Mouse (Mus musculus): Measurements from ENCODE around the gene Slc31a1.

Gene Slc31a1

GRCm38 (mm10) chr4:62360088-62360804 lies at the start of gene Slc31a1, which contains the start of gene Fkbp15:
Gene Slc31a1 (plus strand): TSS chr4:62360727.
Gene Fkbp15 (minus strand): TSS chr4:62360548.
- peak; percentile 96 for DNase-seq

DNA sequence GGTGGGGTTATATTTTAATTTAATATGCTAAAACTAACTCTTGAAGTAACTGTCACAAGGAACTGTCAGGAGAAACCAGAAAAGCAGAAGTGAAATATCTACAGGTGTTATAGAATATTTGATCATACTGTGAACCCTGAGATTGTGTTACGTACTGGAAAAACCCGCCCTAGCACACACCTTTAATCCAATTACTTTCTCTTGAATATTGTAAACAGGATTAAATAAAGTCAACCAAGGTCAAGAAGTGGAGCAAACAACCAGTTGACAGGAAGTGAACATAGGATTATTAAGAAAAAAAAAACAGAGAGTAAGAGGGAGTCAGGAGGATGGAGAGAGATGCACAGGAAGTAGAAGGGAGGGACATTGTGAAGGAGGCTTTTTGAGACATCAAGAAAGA lies 47.7 kb upstream of the Slc31a1 start:
- no peak for DNase-seq

DNA sequence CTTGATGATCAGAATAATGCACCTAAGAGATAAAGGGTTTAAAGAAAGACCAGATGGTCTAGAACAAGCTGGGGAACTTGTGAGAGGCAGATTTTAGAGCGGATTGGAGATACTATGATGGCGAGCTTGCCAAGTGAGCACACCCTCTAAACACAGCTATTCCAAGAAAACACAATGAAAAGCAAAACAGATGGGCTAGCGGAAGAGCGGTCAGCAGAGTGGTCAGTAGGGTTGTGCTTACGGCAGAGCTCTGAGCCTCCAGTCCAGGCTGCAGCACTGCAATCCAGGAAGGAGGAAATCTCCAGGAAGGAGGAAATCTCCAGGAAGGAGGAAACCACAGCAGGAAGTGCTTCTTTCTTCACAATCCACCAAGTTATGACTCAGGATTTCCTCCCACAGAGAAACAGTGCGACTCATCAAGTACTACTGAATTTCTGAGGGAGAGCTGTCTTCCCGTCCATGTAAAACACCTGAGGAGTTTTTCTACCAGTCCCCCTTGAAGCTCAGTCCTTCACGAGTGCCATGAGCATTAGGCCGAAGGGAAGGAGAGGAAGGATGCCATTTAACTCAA lies 46.8 kb upstream of the Slc31a1 start:
- no peak for DNase-seq

DNA sequence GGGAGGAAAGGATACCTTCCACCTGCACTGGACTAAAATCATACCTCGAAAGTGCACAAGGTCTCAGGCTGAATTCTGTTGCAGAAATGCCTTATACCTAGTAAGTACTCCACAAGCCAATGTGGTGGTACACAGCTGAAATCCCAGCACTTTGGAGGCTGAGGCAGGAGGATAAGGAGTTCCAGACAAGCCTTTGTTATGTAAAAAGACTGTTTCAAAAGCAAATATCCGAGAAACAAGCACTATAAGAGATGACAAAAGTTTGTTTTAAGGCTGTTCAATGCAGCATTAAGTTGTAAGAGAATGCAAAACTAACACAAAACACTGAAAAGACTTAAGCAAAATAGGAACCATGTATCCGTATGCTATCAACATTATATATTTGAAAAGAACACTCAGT lies 46.0 kb upstream of the Slc31a1 start:
- no peak for DNase-seq

DNA sequence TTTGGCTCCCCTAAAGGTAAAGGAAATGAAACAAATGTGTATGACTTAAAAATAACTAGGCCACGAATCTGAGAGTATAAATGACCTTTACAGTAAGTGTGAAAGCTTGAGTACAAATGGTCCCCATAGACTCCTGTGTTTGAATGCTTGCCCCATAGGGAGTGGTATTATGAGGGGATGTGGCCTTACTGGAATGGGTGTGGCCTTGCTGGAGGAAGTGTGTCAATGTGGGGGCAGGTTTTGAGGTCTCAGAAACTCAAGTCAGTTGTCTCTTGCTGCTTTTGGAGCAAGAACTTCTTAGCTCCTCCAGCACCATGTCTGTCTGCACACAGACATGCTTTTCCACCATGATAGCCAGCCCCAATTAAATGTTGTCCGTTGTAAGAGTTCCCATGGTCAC lies 44.1 kb upstream of the Slc31a1 start:
- DNase-seq, result no peak

- no peak for DNase-seq
These were observed 42.2 kb upstream of the Slc31a1 start for GRCm38 (mm10) chr4:62318294-62318693.

DNA sequence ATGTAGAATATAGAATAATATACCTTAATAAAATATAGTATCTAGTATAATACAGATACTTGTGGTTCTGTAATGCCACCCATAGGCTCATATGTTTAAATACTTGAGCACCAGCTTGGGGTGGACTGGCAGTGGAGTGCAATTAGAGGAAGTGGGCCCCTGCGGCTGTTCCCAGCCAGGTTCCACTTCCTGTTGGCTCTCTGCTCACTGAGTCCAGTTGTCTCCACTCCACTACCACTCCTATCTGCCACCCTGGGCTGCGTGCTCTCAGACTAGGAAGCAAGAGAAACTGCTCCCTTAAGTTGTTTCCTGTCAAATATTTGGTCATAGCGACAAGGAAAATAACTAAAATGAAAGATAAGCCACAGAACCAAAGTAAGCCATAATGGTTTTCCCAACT lies 37.8 kb upstream of the Slc31a1 start:
- no peak for DNase-seq

- no peak for DNase-seq
These were observed 34.4 kb upstream of the Slc31a1 start for GRCm38 (mm10) chr4:62326111-62326510.

DNA sequence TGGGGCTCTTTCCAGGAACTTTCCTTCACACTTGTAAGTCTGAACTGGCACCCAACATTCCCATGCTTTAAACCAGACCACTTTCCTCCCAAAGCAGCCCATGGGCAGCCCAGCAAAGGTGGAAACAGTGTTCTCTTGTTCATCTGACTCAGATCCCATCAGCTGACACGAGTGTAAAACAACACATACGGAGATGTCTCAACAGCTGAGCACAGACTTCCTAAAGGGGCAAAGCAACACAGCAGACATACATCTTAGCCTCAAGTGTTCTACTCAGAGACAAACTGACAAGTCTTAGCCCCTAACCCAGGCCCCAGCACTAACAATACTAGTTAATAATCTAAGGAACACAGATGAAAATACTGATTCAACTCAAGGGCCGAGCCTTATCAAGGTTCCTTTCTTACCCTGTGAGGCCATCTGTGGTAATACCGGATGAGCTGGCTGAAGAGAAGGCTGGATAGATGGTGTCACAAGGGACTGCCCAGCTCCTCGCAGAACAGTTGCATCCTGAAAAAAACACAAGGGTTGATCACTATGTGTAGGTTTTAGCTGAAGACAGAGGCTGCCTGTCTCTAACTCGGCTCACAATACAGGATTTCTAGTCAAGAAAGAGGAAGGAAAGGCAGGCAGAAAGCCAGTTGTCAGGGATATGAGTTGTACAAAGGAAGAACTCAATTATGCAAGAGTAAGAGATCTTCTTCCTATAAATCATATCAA lies 31.4 kb upstream of the Slc31a1 start:
- no peak for DNase-seq

GRCm38 (mm10) chr4:62331977-62332376 lies 28.6 kb upstream of the Slc31a1 start:
- no peak for DNase-seq

GRCm38 (mm10) chr4:62338536-62338935 lies 22.0 kb upstream of the Slc31a1 start:
- DNase-seq, result no peak

GRCm38 (mm10) chr4:62344000-62344399 lies 16.5 kb upstream of the Slc31a1 start:
- peak; percentile 40 for DNase-seq

DNA sequence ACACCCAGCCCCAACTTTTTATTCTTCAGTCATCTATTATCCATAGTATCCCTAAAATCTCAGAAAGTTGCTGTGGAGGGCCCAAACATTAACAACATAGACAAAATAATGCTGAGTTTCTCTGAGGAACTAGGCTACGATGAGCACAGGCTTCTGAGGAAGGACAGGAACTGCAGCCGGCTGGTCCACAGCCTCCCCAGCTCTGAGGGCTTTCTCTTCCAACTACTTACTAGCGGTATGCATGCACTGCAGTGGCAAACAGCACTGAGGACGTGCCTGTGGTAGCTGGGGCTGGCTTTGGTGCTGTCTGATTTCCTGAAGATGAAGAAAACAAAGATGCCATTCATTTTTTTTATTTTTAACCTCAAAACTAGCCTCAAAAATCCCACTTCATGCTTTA lies 14.7 kb upstream of the Slc31a1 start:
- DNase-seq, result no peak

- DNase-seq, result no peak
These were observed 12.8 kb upstream of the Slc31a1 start for GRCm38 (mm10) chr4:62347605-62348328.

DNA sequence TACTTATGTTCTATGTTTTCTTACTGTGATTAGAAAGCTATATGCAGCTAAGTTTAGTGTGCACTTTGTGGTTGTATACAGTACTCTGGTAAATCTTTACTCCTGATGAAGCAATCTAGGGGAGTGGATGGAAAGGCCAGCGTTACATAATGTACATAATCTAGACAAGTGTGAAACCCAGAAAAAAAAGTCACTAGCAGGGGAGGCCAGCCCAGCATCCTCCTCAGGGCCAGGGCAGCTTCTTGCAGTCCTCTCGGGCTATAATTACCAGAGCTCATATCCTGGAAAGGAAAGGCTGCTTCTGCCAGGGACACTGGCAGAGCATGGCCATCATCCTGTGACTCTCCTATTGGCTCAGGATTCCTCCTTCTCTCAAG lies 12.2 kb upstream of the Slc31a1 start:
- DNase-seq, result no peak

DNA sequence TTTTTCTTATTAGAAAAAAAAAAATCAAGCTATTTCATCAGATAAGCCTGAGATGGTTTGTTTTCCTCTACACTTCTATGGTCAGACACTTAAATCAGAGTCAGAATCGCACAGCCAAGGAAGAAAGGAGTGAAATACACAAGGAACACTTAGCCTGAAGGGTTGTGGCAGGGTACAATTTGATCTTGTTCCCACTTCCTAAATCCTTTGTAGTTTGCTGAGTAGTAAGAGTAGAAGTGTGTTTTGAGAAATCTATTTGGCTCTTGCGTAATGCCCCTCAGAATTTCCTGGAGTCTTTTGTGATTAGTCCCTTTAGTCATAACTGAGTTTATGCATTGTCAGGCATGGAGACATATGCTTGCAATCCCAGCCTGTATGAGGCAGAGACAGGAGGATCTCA lies 11.2 kb upstream of the Slc31a1 start:
- peak; percentile 22 for DNase-seq

DNA sequence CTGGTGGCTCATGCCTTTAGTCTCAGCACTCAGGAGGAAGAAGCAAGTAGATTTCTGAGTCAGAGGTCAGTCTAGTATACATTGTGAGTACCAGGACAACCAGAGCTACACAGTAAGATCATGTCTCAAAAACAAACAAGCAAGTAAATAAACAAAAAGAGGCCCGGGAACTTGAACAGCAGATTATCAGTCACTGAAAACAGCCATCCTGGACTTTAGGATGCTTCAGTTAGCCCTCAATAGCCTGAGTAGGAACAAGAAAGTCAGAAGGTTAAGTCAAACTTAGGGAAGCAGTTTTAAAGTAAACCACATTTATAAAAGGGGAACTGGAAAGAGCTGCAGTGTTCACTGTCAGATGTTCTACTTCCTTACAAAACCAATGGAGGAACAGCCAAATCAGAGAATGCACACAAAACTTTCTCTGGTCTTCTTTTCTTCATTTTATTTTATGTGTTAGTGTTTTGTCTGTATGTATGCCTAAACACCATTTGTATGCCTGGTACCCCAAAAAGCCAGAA lies 2.8 kb upstream of the Slc31a1 start:
- no peak for DNase-seq

DNA sequence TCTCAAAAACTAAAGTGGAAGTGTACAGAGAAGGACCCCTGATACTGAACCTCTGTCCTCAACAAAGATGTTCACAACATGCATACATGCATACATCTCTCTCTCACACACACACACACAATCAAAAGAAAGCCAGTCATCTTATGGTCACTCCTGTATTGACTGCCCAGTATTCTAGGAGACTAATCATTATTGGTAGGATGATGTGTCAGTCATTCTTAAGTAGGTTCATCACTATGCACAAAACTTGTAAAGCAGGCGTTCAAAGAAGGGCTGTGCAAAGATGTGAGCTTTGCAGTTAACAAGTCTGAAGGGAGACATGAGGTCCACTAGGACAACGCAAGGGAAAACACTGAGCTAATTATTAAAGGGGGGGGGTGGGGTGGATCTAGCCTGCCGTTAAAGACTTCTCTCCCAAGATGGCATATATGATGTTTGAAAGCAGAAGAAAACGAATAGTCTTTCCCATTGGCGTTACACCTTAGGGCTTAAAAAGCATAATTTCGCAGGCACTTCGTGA lies 1.2 kb upstream of the Slc31a1 start:
- no peak for DNase-seq

- DNase-seq, result no peak
These were observed 403 bp downstream of the Slc31a1 start for GRCm38 (mm10) chr4:62360805-62361455.

- no peak for DNase-seq
These were observed 1.0 kb downstream of the Slc31a1 start for GRCm38 (mm10) chr4:62361571-62361970.

- no peak for DNase-seq
These were observed 1.5 kb downstream of the Slc31a1 start for GRCm38 (mm10) chr4:62361997-62362396.

- no peak for DNase-seq
These were observed 1.9 kb downstream of the Slc31a1 start for GRCm38 (mm10) chr4:62362437-62362836.

DNA sequence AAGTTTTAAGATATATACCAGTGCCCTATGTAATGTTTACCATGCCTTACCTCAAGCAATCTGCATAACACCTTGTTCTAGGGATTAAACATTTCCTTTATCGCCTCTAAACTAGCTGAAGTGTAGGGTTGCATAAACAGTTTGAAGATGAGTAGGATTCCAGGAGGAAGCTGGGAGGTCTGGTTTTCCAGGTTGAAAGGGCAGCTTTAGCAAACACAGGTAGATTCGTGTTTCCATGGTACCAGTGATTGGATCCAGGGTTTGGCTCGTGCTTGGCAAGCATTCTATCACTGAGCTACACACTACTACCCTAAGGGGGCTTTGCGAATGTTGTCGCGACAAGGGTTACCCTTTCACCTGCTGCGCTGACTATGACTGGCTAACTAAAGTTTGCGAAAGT lies 3.8 kb downstream of the Slc31a1 start:
- DNase-seq, result no peak
